Mouse (Mus musculus) NIH3T3 (cell line): Measurements from ENCODE around the gene 4930503B20Rik.

Experiments
- DNase-seq: peaks from one replicate; pipeline ENCODE4 v3.0.0-alpha.2; 2012; ENCODE audit warnings: low read depth

Gene 4930503B20Rik

GRCm38 (mm10) chr3:146599198-146599900, 51.8 kb downstream of the 4930503B20Rik start:
- DNase-seq = no peak

DNA sequence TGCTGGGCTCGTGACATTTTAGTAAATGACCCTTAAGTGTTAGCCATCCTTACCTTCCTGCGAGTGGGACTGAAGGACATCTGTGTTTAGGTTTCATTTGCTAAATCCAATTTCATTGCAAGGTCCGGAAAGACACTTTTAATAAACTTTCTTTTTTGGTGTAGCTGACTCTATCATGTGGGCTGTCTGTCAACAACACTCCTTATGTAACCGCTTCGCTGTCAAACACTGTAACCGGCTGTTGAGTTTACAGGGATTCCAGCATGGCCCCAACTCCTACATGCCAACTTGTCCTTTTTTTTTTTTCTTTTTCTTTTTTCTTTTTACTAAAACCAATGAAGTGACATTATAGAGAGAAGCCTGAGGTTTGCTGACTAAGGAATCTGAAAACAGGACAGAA, 52.7 kb downstream of the 4930503B20Rik start:
- DNase-seq = no peak

- DNase-seq = no peak
These were observed 54.3 kb downstream of the 4930503B20Rik start for GRCm38 (mm10) chr3:146596864-146597263.

- DNase-seq = no peak
These were observed 54.7 kb downstream of the 4930503B20Rik start for GRCm38 (mm10) chr3:146596387-146596786.

- no peak for DNase-seq
These were observed 55.7 kb downstream of the 4930503B20Rik start for GRCm38 (mm10) chr3:146595440-146595839.
